Mouse (Mus musculus): Measurements from ENCODE around the gene Echs1.

Echs1 gene

GRCm38 (mm10) chr7:140115583-140116328 is 520 bp downstream of the Echs1 start, which contains the start of gene Paox:
Paox (plus strand) TSS chr7:140115799.
- peak; percentile 73 for DNase-seq (ENCODE audit: low spot score)

GRCm38 (mm10) chr7:140111943-140112342 is 4.3 kb downstream of the Echs1 start:
- no peak for DNase-seq (ENCODE audit: low spot score)

DNA sequence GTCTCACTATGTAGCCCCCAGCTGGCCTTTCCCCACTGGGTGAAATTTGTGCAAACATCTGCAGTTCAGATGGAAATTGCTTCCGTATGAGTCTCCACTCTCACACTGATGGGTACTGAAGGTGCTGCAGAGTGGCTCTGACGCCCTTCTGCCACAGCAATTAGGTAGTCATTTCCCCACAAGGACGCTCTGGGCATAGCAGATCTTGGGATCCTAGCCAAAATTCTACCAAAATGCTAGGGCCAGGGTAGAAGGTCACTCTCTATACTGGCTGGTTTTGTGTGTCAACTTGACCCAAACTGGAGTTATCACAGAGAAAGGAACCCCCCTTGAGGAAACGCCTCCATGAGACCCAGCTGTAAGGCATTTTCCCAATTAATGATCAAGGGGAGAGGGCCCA is 12.3 kb downstream of the Echs1 start:
- no peak for DNase-seq (ENCODE audit: low spot score)

- peak; percentile 84 for DNase-seq (ENCODE audit: low spot score)
Measured at GRCm38 (mm10) chr7:140101993-140102860, 14.0 kb downstream of the Echs1 start, which contains the start of gene Fuom. Fuom (minus strand) TSS chr7:140102441.

DNA sequence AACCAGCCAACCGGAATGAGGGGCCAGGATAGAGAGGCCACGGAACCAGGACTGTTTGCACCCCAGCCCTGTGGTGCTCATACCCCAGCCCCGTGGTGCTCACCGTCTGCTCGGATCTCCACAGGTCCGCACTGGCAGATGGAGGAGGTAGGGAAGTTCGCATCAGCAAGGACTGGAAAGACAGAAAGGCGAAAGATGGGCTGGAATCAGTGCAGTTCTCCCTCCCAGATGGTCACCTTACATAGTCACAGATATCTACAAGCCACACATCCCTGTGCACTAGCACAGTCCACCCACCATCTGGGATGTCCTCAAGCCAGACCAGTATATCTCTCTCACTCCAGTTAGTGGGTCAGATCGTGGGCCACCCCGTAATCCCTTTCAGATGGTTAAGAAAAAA is 14.8 kb downstream of the Echs1 start:
- no peak for DNase-seq (ENCODE audit: low spot score)

- no peak for DNase-seq (ENCODE audit: low spot score)
Measured at GRCm38 (mm10) chr7:140098466-140098865, 17.8 kb downstream of the Echs1 start.

DNA sequence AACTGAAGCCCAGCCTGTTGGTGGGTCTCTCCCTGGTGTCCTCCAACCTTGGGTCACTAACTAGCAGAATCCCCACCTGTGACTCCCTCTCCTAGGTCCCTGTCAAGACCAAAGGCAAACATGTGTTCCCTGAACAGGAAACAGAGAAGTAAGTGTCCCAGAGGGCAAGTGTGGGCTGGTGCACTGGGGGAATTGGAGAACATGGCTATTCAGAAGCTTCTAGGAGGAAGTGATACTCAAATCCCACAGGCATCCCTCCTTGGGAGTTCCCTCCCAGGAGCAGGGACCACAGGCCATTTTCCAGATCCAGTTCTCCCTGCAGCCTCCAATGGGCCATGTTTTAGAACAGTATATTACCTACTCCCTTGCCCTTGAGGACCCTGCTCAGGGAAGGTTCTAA is 20.2 kb downstream of the Echs1 start:
- no peak for DNase-seq (ENCODE audit: low spot score)

DNA sequence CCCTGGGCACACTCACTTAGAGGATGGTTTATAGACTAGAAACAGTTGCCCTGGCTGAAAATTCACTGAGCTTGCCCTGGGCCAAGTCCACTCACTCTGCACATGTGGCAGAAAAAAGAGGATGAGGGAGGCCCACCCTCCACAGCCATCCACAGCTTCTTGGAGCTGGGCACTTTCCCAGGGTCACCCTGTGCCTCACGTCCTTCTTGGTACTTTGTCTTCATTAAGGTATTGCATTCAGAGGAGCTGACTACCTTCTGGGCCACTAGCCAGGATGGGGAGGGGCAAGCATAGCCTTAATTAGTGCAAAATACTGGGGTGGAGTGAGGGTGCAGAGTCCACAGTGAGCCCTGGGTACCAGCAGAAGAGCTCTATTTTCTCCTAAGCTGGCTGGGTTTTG is 20.7 kb downstream of the Echs1 start:
- DNase-seq (ENCODE audit: low spot score) = no peak

DNA sequence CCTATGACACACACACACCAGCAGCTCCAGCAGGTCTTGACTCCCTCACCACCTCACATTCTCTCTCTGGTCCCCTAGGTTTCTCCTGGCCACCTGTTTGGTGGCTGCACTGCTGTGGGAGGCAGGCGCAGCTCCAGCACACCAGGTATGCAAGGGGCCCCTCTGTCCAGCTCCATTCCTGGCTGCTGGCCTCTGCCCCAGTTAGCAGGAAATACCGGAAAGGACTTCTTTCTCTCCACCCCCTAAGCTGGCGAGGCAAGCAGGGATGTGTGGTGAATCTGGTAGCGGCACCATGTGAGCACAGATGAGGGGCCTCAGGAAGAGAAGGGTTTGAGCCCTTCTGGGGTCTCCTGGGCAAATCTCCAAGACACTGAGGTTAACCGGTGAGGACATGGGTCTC is 21.3 kb downstream of the Echs1 start:
- DNase-seq (ENCODE audit: low spot score) = no peak

DNA sequence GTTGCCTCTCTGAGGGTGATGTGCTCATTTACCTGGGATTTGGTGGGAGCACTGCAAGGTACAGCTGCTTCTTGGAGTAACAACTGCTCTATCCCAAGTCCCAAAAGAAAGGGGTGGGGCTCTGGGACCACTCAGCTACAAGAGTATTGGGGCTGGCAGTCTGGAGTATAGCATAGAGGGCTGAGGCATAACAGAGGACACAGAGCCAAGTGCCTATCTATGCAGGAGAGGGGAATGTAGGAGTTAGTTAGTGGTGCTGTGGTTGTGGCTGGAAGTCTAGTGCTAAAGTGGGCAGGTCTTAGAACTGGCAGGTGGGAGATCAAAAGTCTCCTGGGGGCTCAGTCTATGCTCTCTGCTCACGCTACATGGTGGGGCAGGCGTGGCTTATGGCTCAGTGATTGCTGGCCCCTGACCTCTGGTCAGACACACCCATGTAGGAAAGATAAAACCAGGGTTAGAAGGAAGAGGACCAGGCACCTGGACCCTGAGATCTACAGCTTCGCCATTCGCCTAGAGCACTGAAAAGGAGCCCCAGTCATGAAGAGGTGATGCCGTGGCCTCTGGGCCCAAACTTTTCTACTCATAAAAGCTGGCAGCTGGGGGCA is 23.2 kb downstream of the Echs1 start, which contains the start of gene Prap1:
Gene Prap1, plus strand, starts transcription at position 472 of the 605 bp plus-strand sequence.
- DNase-seq (ENCODE audit: low spot score) = no peak

- no peak for DNase-seq (ENCODE audit: low spot score)
Measured at GRCm38 (mm10) chr7:140090601-140091000, 25.7 kb downstream of the Echs1 start.

- peak; percentile 91 for DNase-seq (ENCODE audit: low spot score)
Measured at GRCm38 (mm10) chr7:140082242-140082678, 34.0 kb downstream of the Echs1 start, which contains the start of gene Caly. Caly (minus strand) TSS chr7:140082548.

- peak; percentile 46 for DNase-seq (ENCODE audit: low spot score)
Measured at GRCm38 (mm10) chr7:140081408-140082241, 34.7 kb downstream of the Echs1 start.

DNA sequence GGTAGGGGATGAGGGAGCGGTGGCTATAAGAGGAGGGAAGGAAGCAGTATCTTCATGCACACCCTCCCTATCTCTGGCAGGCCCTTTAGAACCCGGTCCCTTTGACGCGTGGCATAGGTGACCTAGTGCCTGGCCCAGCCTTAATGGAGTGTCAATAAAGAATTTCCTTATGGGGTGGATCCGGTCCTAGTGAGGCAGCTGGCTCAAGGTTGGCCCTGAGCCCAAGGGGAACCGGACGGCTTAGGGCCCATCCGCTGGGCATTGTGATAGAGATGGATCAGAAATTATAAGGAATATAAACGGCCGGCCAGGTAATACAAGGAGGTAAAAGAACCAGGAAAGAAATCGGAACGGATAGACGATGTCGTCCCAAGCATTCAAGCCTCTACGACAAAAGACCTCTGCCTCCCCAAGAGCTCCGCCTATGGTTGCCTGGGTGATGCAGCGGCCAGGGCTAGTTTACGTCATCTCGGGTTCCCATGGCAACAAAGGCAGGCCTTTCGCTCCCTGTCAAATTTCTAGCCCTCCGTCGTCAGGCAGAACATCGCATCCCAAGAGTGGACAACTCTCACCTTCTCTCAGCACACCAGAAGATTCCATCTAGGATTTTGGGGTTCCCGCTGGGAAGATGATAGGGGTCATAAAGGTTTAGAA is 35.6 kb downstream of the Echs1 start:
- DNase-seq (ENCODE audit: low spot score) = peak; percentile 91

DNA sequence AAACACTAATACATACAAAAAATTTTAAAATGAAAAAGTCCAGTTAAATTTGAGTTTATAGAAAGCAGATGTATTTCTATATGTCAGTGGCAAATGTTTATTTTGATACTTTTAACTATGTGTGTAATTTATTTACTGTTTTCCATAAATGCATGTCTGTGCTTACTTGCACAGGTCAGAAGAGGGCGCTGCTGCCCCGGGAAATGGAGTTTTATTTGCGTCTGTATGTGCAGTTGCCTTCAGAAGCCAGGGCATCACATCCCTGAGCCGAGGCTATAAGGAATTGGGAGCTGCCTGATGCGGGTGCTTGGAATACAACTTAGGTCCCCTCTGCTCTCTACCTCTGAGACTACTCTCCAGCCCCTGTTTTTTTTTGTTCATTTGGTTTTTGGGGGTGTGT is 37.6 kb downstream of the Echs1 start:
- peak; percentile 60 for DNase-seq (ENCODE audit: low spot score)

- DNase-seq (ENCODE audit: low spot score) = no peak
Measured at GRCm38 (mm10) chr7:140077698-140078097, 38.6 kb downstream of the Echs1 start.

- DNase-seq (ENCODE audit: low spot score) = no peak
Measured at GRCm38 (mm10) chr7:140070042-140070711, 46.1 kb downstream of the Echs1 start.

GRCm38 (mm10) chr7:140067397-140067796 is 48.9 kb downstream of the Echs1 start:
- DNase-seq (ENCODE audit: low spot score) = no peak

DNA sequence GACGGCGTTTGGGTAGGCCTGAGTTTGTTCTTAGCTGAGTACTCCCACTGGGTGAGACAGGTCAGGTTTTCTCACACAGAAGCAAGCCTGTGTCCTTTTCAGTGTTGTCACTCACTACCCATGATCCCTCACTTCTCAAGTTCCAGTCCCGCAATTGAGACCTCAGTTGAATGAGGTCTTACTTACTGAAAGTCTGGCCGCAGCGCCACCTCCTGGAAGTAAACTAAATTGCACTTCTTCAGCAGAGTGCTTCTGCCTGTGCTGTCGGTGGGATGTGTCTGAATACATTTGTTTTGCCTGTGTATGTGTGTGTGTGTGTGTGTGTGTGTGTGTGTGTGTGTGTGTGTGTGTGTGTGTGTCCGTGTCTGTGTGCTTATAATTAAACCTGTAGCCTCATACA is 53.2 kb downstream of the Echs1 start:
- peak; percentile 83 for DNase-seq (ENCODE audit: low spot score)

- DNase-seq (ENCODE audit: low spot score) = peak; percentile 31
Measured at GRCm38 (mm10) chr7:140062307-140062706, 54.0 kb downstream of the Echs1 start.

DNA sequence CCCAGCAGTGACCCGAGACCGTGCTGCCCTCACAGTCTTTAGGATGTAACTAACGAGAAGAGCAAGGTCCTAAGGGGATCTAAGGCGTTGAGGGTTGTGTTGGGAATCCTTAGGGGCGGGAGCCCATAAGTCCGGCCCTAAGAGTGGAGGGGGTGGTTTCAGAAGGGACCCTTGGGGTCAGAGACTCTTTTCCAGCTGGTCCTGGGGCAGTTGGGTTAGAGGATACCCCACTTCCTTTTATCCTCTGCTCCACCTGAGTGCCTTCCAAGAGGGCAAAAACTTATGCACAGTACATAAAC is 54.5 kb downstream of the Echs1 start:
- DNase-seq (ENCODE audit: low spot score) = no peak

All from layer of hippocampus, adult 11-12 months (tissue).